Mouse (Mus musculus) heart, postnatal 25 days (tissue): ENCODE data around the gene Chrna1. TPM values are rescaled to one million over a fixed set of nuclear protein-coding genes. Genes with fewer than 3 reads are reported as not detected.

Experiments
- DNase-seq: peaks from one replicate; pipeline ENCODE4 v3.0.0; 2022; ENCODE audit warnings: low spot score
- intact Hi-C: fragments of 180-260 bp; cut with DNase I; formaldehyde crosslinking; loops from one replicate; pipeline ENCODE4 v1.15.1; 2025
- total RNA-seq, 2 experiments: library from RNA; stranded (reverse); gene quantifications; 2 replicates each; pipeline ENCODE4 v1.2.3; 2021

The Chrna1 gene
- total RNA-seq, 2 experiments from 2014 or later: 0.06 TPM; not detected in 1

- peak; percentile 28 for DNase-seq
- intact Hi-C loops: loop anchor here (2.0 kb wide), 1 partner anchor 32 kb away; no protein-coding TSS in a partner anchor
Measured at GRCm38 (mm10) chr2:73528516-73529355, 51.4 kb downstream of the Chrna1 start.

- DNase-seq: no peak
- intact Hi-C loops: loop anchor here (2.0 kb wide), 1 partner anchor 31 kb away; no protein-coding TSS in a partner anchor
Measured at GRCm38 (mm10) chr2:73527956-73528355, 52.2 kb downstream of the Chrna1 start.

- intact Hi-C loops: no loop called here
- DNase-seq: peak; percentile 44
Measured at GRCm38 (mm10) chr2:73526691-73527090, 53.4 kb downstream of the Chrna1 start.

- no peak for DNase-seq
- intact Hi-C loops: no loop called here
Measured at GRCm38 (mm10) chr2:73522891-73523290, 57.2 kb downstream of the Chrna1 start.

GRCm38 (mm10) chr2:73522336-73522735, 57.8 kb downstream of the Chrna1 start:
- intact Hi-C loops: no loop called here
- no peak for DNase-seq

GRCm38 (mm10) chr2:73521737-73522136, 58.4 kb downstream of the Chrna1 start:
- intact Hi-C loops: no loop called here
- DNase-seq: no peak

GRCm38 (mm10) chr2:73518966-73519365, 61.2 kb downstream of the Chrna1 start:
- no peak for DNase-seq
- intact Hi-C loops: no loop called here

- intact Hi-C loops: no loop called here
- DNase-seq: no peak
Measured at GRCm38 (mm10) chr2:73518311-73518710, 61.8 kb downstream of the Chrna1 start.

- no peak for DNase-seq
- intact Hi-C loops: no loop called here
Measured at GRCm38 (mm10) chr2:73514178-73514577, 66.0 kb downstream of the Chrna1 start.

Other genes starting within 250 kb of the Chrna1 start
- gene Gpr155, start 193.8 kb downstream of the Chrna1 start, total RNA-seq: 10 to 100 TPM in 1 of 2 experiments, 1 to 10 TPM in 1; 9.9 to 12.3 TPM
- gene Wipf1, start 50.6 kb downstream of the Chrna1 start, total RNA-seq: 10 to 100 TPM; 14.0 to 16.7 TPM
- gene Chn1, start 195.0 kb upstream of the Chrna1 start, total RNA-seq: 10 to 100 TPM; 38.3 to 46.0 TPM